Mouse (Mus musculus) adrenal gland, postnatal 14 days (tissue): Measurements from ENCODE around the gene Dst. TPM values are rescaled to one million over a fixed set of nuclear protein-coding genes. Genes with fewer than 3 reads are reported as not detected.

Experiments
- DNase-seq: peaks from one replicate; pipeline ENCODE4 v3.0.0; 2021; ENCODE audit warnings: mixed read lengths
- total RNA-seq: library from RNA; stranded (reverse); gene quantifications from 2 replicates; pipeline ENCODE4 v1.2.3, GENCODE M21; 2021

The Dst gene
- total RNA-seq, 1 experiment from 2014 or later, result 125 TPM

- DNase-seq, result peak; percentile 59
Observed at GRCm38 (mm10) chr1:34103713-34104172, 195.7 kb downstream of the Dst start.

- DNase-seq, result no peak
Observed at GRCm38 (mm10) chr1:34104846-34105245, 196.8 kb downstream of the Dst start.

GRCm38 (mm10) chr1:34106606-34107005, 198.6 kb downstream of the Dst start:
- no peak for DNase-seq

GRCm38 (mm10) chr1:34107076-34107475, 199.1 kb downstream of the Dst start:
- no peak for DNase-seq

GRCm38 (mm10) chr1:34109599-34110210, 201.7 kb downstream of the Dst start:
- DNase-seq, result no peak

GRCm38 (mm10) chr1:34110862-34111261, 202.8 kb downstream of the Dst start:
- DNase-seq, result no peak

GRCm38 (mm10) chr1:34111954-34112353, 203.9 kb downstream of the Dst start:
- no peak for DNase-seq

- no peak for DNase-seq
Observed at GRCm38 (mm10) chr1:34116444-34116843, 208.4 kb downstream of the Dst start.

GRCm38 (mm10) chr1:34117056-34117455, 209.0 kb downstream of the Dst start:
- DNase-seq, result no peak

- no peak for DNase-seq
Observed at GRCm38 (mm10) chr1:34117709-34118108, 209.7 kb downstream of the Dst start.

GRCm38 (mm10) chr1:34120066-34120465, 212.0 kb downstream of the Dst start:
- no peak for DNase-seq

- no peak for DNase-seq
Observed at GRCm38 (mm10) chr1:34120602-34121001, 212.6 kb downstream of the Dst start.

GRCm38 (mm10) chr1:34121157-34122015, 213.4 kb downstream of the Dst start:
- DNase-seq, result peak; percentile 88

- DNase-seq, result no peak
Observed at GRCm38 (mm10) chr1:34122198-34122597, 214.2 kb downstream of the Dst start.

GRCm38 (mm10) chr1:34122905-34123304, 214.9 kb downstream of the Dst start:
- peak; percentile 31 for DNase-seq

GRCm38 (mm10) chr1:34123334-34123733, 215.3 kb downstream of the Dst start:
- DNase-seq, result peak; percentile 51

GRCm38 (mm10) chr1:34124376-34124775, 216.4 kb downstream of the Dst start:
- DNase-seq, result no peak

GRCm38 (mm10) chr1:34125148-34125547, 217.1 kb downstream of the Dst start:
- DNase-seq, result no peak

GRCm38 (mm10) chr1:34127714-34128474, 219.9 kb downstream of the Dst start:
- DNase-seq, result no peak

GRCm38 (mm10) chr1:34128796-34129195, 220.8 kb downstream of the Dst start:
- DNase-seq, result no peak

GRCm38 (mm10) chr1:34129691-34130090, 221.7 kb downstream of the Dst start:
- DNase-seq, result no peak

- no peak for DNase-seq
Observed at GRCm38 (mm10) chr1:34130804-34131203, 222.8 kb downstream of the Dst start.

- peak; percentile 65 for DNase-seq
Observed at GRCm38 (mm10) chr1:34132875-34133274, 224.8 kb downstream of the Dst start.
